Mouse (Mus musculus): Measurements from ENCODE around the gene Rnaseh2a.
A peak's percentile ranks its signal among the peaks of the same experiment; 100 is the strongest.

Gene Rnaseh2a

DNA sequence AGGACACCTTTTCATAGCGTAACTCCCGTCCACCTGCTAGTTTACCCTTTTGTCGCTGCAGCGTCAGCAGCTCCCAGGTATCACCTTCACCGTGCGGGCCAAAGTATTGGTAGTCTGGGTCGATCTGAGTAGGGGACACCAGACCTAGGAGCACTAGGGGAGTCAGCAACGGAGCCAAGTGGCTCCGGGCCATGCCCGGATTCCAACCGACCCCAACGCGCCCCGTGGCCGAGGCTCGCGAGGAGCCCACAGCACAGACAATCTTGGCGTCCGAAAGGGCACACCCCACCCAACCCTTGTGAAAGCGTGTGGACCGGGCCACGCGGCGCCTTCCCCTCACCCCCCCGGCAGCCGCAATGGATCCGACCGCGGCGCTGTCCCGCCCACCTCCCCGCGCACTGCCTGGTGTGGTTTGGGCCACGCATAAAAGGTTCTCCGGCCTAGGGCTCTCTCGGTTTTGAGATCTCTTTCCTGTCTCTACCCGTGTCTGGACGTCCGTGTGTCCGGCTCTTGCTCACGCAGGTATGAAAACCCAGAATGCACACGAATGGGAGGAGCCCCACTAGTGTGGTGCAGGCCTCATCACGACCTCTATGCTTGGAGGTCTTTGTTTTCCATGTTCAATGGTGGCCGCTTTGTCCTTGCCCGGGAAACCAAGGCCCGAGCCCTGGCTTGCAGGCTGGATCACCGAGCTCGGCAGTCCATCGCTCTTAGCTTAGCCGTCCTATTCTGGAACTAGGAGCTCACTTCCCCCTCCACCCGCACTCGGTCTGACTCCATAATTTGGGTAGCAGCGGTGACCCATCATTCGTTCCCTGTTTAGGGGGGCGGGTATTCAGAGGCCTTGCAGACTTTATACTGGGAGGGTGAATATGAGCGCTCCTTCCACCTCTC lies at the start of gene Rnaseh2a, which contains the start of the genes Gm49661 and Prdx2:
Rnaseh2a (minus strand) TSS at position 527 of the 894 bp plus-strand sequence.
Gm49661 (minus strand) TSS at position 193 of the 894 bp plus-strand sequence.
Prdx2 (plus strand) TSS at position 347 of the 894 bp plus-strand sequence.
- peak; percentile 80 for DNase-seq

DNA sequence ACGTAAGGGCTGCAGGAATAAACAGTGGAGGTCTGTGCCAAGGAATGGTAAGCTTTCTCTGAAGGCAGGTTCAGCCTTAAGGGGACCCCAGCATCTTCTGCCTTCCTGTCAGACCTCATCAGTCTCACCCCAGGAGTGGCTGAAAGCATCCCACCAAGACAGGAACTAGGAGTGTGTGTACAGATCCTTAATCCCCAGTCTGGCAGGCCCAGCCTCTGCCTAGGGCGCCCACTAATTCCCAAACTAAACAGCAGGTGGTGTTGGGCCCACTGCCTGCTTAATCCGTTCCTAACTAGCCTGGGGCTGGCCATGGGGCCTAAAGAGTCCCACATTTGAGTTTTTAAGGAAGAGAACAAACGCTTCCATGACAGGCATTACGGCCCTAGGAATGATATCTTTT lies 47.6 kb upstream of the Rnaseh2a start:
- no peak for DNase-seq

DNA sequence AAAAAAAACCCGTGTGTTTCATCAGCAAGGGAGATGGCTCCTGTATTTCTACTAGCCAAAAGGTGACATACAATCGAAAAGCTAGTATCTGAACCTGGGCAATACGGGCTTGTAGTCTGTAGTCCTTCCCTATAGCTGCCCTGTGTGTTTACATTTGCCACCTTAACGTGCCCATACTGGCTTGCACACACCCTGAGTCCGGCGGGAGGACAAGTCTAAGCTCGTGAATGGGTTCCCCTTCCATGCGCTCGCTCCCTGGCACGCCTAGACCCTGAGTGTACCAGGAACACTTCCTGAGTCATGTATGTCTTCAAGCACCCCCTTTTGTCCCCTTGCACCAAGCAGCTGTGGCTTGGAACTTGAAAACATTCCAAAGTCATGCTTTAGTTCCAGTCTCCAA lies 47.2 kb upstream of the Rnaseh2a start:
- no peak for DNase-seq

DNA sequence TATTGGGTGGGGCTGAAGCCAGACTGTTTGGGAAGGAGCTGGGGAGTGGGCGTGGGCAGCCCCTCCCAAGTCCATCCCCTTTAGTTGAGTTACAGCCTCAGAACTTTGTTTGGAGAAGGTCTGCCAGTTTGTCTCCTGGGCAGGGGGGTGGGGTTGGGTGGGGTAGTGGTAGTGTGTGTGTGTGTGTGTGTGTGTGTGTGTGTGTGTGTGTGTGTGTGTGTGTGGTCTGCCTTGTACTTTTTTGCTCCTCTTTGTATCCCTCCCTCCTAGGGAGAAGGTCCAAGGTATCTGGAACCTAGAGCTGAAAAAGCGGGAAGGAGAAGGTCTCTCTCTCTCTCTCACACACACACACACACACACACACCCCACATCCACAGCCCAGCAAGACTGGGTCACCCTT lies 44.9 kb upstream of the Rnaseh2a start, which contains the start of gene Best2:
Best2 (minus strand) TSS at position 101 of the 400 bp plus-strand sequence.
- no peak for DNase-seq

DNA sequence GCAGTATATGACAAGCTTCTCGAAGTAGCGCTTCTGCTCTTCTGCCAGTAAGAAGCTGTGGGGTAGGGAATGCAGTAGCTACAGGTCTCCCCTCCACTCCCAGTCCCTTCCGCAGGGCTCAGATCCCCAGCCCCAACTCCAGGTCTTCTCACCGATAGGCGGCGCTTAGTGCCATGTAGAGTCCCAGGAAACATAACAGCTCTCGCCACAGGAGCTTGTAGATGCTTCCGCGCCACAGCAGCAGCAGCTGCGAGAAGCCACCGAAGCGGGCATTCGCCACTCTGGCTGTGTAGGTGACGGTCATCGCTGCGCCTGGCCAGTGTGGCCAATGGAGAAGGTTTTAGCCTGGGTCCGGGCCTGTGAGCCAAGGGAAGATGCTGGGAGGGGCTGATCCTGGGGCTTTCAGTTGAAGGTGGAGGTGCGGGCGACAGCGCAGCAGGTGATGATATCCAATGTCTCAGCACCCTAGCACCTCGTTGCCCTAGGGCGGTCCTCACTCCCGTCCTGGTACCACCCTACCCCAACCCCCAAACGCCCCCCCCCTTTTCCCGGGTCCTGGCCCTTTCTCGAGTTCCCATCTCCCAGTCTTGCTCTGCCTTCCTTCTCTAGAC lies 43.8 kb upstream of the Rnaseh2a start:
- DNase-seq = peak; percentile 83

DNA sequence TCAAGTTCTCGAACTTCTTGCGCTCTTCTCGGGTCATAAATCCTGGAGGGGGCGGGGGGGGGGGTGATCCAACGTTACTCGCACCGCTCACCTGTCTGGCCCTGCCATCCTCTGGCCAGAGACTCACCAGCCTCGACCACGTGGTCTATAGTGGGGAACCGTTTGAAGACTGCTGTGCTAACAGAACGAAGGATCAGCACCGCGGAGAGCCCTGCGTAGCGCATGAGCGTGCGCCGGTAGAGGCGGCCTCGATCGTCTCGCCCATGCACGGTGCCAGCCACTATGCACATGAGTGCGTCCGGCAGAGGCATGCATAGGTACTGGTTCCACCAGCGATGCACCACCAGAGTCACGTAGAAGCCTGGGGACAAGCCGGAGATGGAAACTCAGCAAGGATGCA lies 41.7 kb upstream of the Rnaseh2a start:
- DNase-seq = no peak

DNA sequence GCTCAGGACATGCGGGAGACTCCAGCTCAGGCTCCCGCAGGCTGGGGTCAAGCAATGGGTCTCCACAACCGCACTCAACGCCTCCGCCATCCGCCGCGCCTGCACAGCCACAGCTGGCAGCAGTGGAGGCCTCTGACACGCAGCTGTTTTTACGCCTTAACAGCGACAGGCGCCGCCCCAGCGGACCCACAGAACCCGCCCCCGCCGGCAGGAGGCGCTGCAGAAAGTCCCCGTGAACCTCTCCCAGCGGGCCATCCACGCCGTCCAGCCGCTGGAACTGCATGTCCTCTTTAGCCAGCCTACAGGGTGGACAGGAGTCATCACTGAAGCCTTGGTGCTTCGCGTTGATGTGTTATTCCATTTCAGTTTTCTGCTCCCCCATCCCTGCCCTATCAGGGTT lies 38.1 kb upstream of the Rnaseh2a start:
- DNase-seq = peak; percentile 74

DNA sequence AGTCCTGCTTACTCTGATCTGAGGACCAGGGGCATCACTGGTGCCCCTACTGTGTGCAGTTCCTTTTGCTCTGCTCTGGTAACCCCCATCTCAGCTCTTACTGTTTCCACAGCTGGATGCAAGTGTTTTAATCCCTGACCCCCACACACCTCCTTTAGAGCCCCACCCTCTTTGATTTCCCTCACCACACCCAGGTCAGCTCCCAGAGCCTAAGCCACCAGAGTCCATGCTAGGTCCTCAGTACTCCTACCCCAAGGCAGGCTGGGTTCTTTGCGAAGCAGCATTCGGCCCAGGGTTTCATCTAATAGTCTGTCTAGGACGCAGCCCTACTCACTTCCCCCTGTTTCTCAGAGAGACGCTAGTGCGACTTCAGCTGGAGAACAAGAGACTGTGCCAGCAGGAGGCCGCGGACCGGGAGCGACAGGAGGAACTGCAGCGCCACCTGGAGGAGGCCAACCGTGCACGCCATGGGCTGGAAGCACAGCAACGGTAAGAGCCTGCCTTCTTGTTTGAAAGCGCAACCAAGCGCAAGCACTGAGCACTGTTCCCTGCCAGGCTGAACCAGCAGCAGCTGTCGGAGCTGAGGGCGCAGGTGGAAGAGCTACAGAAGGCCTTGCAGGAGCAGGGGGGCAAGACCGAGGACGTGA lies 28.2 kb upstream of the Rnaseh2a start:
- peak; percentile 93 for DNase-seq

DNA sequence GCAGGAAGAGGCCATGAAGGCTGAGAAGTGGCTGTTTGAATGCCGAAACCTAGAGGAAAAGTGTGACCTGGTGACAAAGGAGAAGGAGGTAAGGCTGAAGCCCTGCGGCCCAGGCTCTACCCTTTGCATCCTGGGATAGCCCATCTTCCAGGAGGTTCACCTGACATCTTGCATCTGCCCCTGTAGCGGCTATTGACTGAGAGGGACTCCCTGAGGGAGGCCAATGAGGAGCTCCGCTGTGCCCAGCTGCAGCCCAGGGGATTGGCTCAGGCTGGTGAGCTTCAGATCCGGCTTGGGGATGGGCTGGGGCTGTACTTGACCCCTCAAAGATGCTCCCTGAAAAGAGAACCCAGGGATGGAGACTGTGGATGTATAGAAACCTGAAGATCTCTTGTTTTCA lies 27.4 kb upstream of the Rnaseh2a start:
- no peak for DNase-seq

DNA sequence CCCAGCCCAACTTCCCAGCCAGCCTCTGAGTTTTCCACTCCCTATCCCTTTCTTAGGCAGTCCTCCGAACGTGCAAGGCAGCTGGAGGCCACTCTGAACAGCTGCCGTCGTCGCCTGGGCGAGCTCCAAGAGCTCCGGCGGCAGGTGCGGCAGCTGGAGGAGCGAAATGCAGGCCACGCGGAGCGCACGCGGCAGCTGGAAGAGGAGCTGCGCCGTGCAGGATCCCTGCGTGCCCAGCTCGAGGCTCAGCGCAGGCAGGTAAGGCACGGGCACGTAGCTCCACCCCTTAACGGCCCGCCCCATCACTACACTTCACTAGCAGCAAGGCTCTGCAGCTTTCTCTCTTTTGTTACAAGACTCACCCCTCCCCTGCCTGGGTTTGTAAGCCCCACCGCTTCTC lies 26.1 kb upstream of the Rnaseh2a start:
- no peak for DNase-seq

DNA sequence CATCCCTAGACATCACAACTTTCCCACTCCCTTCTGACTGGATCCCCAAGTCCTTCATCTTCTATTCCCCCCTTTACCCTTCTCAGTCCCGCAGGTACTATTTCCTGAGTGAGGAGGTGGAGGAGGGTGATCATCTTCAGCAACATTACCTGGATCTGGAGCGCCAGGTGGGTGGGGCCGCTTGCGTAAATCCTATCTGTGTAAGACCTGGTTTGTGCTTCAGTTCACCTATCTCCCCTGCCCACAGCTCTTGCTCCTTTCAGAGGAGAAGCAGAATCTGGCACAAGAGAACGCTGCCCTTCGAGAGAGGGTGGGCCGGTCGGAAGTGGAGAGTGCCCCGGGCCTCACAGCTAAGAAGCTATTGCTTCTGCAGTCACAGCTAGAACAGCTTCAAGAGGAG lies 24.8 kb upstream of the Rnaseh2a start:
- DNase-seq = no peak

DNA sequence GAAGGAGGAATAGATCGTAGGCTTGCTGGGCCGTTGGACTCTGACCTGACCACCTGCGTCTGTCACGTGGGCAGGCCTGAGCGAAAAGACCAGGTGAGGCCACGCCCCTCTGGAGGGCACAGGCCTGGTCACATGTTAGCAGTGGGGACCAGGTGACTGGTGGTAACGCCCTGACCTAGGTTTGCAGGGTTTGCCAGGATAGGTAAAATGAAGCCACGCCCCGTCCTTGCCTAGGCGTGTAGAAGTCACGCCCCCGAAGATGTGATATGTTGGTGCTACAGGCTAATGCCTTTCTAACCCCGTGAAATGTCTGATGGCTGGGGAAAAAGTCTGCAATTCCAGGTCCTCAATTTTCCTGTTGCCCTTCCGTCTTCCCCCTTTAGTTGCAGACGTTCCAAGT lies 21.3 kb upstream of the Rnaseh2a start:
- peak; percentile 86 for DNase-seq

DNA sequence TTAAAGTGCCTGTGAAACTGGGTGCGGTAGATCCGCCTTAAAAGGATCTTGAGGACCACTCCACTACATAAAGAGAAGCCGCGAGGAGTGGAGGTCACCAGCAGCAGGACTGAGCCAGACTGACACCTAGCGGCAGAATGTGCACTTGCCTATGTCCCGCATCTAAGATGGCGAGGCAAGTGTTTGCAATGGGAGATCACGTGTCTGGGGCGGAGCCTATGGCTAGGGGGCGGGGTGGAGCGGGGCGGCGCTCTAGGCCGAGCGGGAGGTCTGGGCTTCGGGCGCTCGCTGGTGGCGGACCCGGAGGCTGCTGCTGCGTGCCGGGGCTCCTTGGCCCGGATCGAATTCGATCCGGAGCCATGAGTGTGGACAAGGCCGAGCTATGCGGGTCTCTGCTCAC lies 20.8 kb upstream of the Rnaseh2a start, which contains the start of gene Hook2:
Hook2 (plus strand) TSS at position 255 of the 400 bp plus-strand sequence.
- DNase-seq = peak; percentile 99

DNA sequence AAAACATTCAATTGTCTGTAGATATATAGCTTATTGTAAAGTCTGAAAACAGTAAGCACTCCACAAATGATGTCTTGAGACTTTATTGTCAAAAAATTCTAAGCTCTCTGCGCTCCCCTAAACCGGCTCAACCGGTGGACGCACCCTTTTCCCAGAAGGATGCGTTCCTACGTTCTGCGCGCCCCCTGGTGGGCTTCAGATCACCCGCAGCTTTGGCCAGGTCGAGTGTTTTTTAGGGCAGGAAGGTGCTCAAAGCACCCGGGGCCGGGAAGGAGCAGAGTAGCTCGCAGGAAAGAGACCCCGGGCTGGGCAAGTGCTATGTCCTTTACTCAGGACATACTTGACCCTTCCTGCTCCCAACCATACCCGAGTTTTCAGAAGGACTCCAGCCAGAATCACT lies 20.2 kb upstream of the Rnaseh2a start:
- DNase-seq = peak; percentile 97

DNA sequence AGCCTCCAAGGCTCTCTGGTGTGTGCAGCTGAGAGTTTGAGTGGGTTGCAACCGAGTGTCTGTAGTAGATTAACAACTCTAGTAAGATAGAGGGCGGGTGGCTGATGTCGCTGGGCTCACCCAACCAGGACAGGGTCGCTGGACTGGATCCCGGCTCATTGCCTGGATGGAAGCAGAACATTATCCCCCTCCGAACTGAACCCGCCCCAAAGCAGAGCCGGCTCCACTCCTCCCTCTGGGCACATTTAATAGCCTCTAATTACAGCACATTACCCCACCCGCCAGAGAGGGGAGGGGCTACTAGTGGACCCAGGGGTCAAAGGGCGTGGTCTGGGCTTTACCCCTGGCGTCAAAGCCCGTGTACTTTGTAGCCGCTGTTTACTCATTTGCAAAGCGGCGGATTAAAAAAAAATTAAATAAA lies 19.8 kb upstream of the Rnaseh2a start:
- peak; percentile 71 for DNase-seq

DNA sequence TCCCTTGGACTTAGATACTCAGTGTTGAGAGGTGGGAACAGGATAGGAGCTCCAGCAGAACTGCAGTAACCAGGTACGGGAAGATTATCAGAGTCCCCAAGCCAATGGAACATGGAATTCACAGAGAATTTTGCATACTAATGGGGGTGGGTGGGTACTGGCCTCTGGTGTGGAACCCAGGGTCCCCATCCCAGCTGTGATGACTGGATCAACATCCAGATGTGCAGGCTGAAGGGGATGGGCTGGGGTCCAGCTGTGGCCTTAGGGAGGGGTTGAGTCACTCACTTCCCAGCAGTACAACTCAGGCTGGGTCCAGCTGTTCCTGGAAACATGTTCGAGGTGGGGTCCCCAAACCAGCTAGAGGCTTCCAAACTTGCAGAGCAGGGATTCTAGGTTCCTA lies 18.3 kb upstream of the Rnaseh2a start:
- no peak for DNase-seq

DNA sequence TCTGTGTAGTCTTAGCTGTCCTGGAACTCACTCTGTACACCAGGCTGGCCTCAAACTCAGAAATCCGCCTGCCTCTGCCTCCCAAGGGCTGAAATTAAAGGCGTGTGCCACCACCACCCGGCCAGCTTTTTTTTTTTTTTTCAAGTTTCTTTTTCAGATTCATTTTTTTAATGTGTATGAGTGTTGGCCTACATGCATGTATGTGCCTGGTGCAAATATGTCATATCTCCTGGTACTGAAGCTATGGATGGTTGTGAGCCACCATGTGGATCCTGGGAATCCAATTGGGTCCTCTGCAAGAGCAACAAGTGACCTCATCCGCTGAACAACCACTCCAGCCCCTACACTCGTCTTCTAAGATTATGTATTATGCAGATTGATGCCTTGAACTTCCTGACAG lies 17.8 kb upstream of the Rnaseh2a start:
- DNase-seq = no peak

DNA sequence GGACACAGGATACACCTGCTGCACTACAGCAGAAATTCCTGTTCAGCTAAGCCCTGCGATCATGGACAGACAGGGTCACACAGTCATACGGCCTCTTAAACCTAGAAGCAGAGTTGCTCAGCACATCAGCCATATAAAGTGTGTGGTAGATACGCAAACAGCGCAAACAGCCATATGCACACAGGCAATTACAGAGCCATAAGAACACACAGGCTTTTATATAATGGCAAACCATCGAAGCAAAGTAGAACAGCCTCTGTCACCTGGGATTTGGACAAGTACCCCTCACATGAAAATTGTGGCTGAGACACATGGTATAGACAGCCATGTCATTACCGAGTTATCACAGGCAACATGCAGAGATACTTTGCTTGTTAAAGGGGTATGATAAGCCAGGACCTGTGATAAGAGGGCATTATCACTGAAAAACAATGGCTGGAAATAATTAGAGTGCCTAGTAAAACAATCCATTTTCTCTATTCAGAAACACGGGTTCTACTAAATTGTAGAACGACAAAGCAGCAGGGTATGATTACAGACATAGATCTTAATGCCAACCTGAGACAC lies 16.9 kb upstream of the Rnaseh2a start:
- no peak for DNase-seq

DNA sequence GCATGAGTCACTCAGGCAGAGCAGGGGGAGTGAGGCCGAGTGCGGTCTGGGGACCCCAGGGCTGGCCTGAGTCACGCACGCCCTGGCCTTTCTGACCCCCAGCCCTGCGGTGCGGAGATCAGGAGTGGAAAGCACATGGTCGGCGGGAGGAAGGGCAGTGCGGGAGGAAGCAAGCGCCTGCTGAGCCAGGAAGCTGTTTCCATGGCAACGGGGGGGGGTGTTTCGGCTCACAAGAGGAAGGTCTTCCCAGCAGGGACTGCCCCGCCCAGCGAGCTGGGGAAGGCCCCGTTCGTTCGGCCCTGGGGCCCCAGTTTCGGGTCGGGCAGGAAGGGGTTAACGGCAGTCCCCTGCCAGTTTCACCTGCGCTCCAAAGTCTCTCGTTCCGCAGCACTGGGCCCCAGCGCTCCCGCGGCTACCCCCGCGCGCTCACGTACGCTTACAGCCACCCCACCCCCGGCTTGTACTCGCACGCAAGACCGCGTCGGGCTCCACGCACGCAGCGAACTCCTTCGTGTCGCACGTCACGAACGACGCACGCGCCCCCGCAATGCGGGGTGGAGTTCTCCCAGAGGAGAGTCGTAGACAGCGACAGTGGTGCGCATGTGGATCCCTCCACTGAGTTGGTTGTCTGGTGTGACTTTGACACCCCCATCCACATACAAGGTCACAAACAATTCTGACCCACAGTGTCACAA lies 16.3 kb upstream of the Rnaseh2a start:
- DNase-seq = peak; percentile 96

DNA sequence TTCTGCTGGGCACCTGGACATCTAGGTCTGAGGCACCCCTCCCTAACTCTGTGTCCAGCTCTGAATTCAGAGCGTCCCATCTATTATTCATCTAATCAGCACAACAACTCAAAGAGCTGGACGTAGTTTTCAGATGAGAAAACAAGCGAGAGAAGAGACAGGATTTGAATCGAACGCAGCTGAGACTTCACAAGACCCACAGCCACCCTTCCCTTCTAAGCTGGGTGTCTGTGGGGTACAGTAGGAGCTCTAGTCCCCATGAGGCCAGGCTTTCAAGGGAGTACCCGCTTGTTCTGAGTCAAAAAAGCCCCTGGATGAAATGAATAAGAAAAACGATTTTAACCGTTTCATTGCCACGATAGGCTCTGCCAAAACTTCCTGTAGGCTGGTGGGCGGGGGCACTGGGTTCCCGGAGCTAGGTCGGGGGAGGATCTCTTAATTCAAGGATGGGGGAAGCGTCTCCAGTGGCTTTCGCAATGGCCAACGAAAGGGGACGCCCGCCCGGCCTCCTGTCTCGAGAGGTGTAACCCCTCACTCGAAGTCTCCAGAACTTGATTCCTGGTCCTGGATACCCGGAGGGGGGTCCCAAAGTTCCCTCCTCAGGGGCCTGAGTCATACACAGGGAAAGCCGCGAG lies 15.6 kb upstream of the Rnaseh2a start:
- peak; percentile 65 for DNase-seq

DNA sequence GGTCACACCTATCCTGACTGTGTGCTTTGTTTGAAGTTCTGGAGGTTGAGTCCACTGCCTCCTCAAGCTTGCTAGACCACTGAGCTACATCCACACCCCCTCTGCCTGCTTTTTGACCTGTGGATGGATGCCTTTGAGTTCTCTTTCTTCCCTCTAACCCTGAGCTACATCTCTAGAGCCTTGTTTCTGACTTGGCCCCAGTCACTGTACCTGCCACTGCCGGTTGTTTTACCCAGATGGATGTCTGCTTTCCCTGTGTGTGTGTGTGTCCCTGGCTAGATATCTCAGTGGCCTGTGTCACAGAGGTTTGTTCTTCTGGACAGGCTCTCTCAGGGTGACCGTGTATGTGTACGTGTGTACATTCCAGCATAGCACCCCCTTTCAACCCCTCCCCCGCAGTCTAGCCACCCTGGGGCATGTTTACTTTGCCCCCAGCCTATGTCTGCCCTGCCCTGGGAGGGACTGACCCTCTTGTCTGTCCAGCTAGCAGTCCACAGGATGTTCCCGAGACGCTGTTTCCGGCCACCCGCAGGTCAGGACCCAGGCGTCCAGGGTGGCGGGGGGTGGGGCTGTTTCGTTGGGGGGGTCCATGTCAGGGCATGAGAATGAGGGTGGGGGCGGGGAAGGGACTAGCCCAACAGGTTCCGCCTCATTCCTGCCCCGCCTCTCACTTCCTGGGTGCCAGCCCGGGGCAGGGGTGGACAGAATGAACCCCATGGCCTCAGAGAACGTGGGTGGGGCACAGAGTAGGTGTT lies 14.9 kb upstream of the Rnaseh2a start:
- DNase-seq = peak; percentile 74
